Mouse (Mus musculus) monocyte, adult 2 months (primary cell): ENCODE results near the gene Cd151.

Source experiments
- DNase-seq, 2 experiments: peaks; one replicate each; pipeline ENCODE4 v3.0.0; 2022; ENCODE audit warnings: low spot score in 2 of 2, low read depth in 1 of 2

Cd151 gene

DNA sequence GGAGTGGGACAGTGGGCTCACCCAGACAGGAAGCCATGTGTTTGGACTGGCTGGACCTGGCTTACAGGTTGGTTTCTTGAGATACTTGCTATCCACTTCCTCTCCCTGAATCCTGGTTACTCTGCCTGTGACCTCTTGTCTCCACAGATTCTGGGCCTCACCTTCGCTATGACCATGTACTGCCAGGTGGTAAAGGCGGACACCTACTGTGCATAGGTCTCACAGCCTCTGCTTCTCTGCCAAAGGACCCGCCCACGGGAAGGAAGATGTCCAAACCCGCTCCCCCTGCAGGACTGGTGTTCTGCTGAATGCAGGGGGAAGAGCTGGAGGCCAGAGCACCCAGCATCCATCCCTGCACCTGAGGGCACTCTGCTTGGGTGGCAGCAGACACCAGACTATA is 25.5 kb downstream of the Cd151 start:
- no peak for DNase-seq

GRCm38 (mm10) chr7:141493729-141494128 is 26.5 kb downstream of the Cd151 start:
- no peak for DNase-seq

DNA sequence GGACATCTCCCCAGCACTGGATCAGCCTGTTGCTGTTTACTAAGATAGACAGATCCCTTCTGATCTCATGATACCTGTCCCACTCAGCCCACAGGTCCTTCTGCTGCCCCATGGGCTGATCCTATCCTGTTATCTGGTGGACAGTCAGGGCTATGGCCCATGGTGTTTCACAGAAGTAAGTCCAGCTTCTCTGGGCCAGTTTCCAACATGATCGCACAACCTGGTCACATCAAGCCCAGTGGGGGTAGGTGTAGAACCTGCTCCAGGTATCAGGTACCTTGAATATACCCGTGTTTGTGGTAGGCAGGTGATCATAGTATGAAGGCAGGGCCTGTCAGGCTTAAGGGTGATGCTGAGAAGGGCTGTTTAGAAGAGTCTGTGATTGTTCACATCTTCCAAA is 28.2 kb downstream of the Cd151 start:
- DNase-seq, result no peak

DNA sequence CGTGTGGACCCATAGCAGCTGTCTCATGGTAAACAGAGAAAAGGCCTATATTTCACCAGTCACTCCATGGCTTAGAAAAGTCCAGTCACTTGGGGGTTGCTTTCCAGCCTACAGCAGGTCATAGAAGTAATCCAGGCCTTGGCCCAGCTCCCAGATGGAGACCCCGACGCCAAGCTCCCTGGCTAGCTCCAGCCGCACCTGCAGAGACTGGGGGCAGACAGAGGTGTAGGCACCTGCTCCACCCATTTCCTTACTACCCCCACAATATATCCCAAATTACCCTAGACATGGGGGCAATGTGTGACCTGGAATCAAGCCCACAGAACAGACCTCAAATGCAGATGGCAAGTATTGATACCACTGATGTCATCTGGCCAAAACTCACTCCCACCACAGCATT is 28.7 kb downstream of the Cd151 start:
- no peak for DNase-seq

DNA sequence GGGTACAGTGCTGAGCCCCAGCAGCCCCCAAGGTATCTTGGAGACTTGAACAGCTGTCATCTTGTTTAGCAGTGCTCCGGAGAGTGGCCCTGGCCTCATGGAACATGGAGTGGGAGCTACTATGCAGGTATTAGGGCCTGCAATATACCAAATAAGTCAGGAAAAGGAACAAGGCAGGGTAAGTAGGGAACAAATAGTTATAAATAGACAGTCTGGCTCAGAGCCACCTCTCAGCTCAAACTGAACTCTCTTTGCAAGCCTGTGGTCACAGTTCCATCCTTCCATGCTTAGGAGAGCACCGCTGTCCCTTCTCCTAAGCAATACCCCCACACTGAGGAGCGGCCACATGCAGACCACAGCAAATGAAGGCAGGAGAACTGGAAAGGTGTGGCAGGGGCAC is 30.4 kb downstream of the Cd151 start:
- DNase-seq, result no peak

GRCm38 (mm10) chr7:141501820-141502555 is 34.8 kb downstream of the Cd151 start:
- DNase-seq, result no peak

DNA sequence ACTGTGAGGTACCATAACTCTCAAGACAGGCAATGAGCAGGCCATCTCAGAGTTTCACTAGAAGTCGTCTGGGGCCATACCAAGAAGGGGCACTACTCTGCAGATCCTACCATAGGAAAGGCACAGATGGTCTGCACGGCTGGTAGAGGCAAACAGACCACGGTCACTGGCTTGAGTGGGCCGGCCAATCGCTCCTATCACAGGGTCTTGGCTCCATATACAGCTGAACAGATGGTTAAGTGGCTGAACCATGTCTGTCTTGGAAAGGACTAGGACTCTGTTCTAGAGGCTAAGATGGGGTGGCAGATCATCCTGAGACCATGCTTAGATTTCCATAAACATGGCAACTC is 35.3 kb downstream of the Cd151 start:
- DNase-seq, result no peak

GRCm38 (mm10) chr7:141506278-141506677 is 39.1 kb downstream of the Cd151 start:
- DNase-seq, result no peak

- no peak for DNase-seq
Observed at GRCm38 (mm10) chr7:141508160-141508559, 41.0 kb downstream of the Cd151 start.

GRCm38 (mm10) chr7:141510196-141510595 is 43.0 kb downstream of the Cd151 start:
- no peak for DNase-seq

GRCm38 (mm10) chr7:141510681-141511191 is 43.5 kb downstream of the Cd151 start:
- DNase-seq, result no peak

GRCm38 (mm10) chr7:141517638-141518037 is 50.4 kb downstream of the Cd151 start:
- DNase-seq, result no peak

- DNase-seq, result no peak
Observed at GRCm38 (mm10) chr7:141518296-141518695, 51.1 kb downstream of the Cd151 start.

GRCm38 (mm10) chr7:141518926-141519325 is 51.7 kb downstream of the Cd151 start:
- DNase-seq, result no peak

DNA sequence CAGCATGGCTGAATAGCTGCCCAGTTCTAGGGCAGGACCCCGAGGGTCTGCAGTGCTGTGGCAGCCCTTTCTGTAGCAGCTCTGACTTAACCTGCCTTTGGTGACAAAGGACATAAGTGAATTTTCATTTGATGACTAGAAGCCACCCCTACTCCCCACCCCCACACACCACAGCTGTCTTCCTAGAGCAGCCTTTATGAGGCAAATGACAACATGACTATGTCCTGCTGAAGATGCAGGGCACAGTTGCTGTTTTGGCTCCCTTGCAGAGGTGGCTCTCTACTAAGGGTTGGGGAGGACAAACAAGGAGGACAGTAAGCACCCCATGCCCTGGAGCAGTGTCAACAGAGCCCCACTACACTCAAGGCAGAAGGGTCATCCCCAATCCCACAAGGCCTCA is 52.6 kb downstream of the Cd151 start:
- DNase-seq, result no peak
